Mouse (Mus musculus) liver, embryonic 14.5 days (tissue): ENCODE data around the gene Dhrs13. TPM values are rescaled to one million over a fixed set of nuclear protein-coding genes. Genes with fewer than 3 reads are reported as not detected.

Source experiments
- ATAC-seq: fragments of 200-750 bp; cut with Nextera tagmentation; 2 replicates; pipeline ENCODE4 v1.8.0; 2017; ENCODE audit warnings: moderate number of reproducible peaks, mild to moderate bottlenecking, moderate library complexity; ENCODE audit not compliant: insufficient read depth
- DNase-seq, 3 experiments: peaks; one replicate each; pipeline ENCODE4 v3.0.0-alpha.2; 2012 to 2013; ENCODE audit warnings: low read depth in 3 of 3, low spot score in 3 of 3
- H3K27ac ChIP-seq: fragments of 300-500 bp; sonication (generic); 2 replicates; pipeline ENCODE4 v1.5.1; 2014; ENCODE audit warnings: moderate library complexity, mild to moderate bottlenecking, control low read depth, inconsistent platforms
- H3K27me3 ChIP-seq: fragments of 300-500 bp; sonication (generic); 2 replicates; pipeline ENCODE4 v1.6.1; 2014; ENCODE audit warnings: mild to moderate bottlenecking, low read length, moderate library complexity; ENCODE audit not compliant: control insufficient read depth, insufficient read depth
- H3K36me3 ChIP-seq: fragments of 300-500 bp; sonication (generic); replicated peaks from 2 replicates; pipeline ENCODE4 v1.6.1; 2014; ENCODE audit warnings: low read depth; ENCODE audit not compliant: control insufficient read depth, insufficient read depth
- H3K4me1 ChIP-seq, 2 experiments: fragments of 200-500 bp in 1 of 2; fragments of 300-500 bp in 1 of 2; sonication (generic) in 1 of 2; replicated peaks; 2 replicates each; pipeline ENCODE4 v1.6.1; 2012 to 2014; ENCODE audit warnings: antibody characterized with exemption in 1 of 2, inconsistent platforms in 1 of 2, low read length in 1 of 2; ENCODE audit not compliant: control insufficient read depth in 2 of 2, insufficient read depth in 2 of 2
- H3K4me2 ChIP-seq: fragments of 300-500 bp; sonication (generic); 2 replicates; pipeline ENCODE4 v1.6.1; 2014; ENCODE audit warnings: low read depth, mild to moderate bottlenecking, control low read depth, moderate library complexity
- H3K4me3 ChIP-seq, 2 experiments: fragments of 200-500 bp in 1 of 2; fragments of 300-500 bp in 1 of 2; sonication (generic) in 1 of 2; 2 replicates each; pipeline ENCODE4 v1.5.1; 2012 to 2014; ENCODE audit warnings: low read depth in 2 of 2, low read length in 2 of 2, mild to moderate bottlenecking in 2 of 2, control low read depth in 1 of 2, inconsistent platforms in 1 of 2, moderate library complexity in 1 of 2; ENCODE audit not compliant: insufficient read depth in 1 of 2
- H3K9ac ChIP-seq: fragments of 300-500 bp; sonication (generic); replicated peaks from 2 replicates; pipeline ENCODE4 v1.6.1; 2014; ENCODE audit warnings: mild to moderate bottlenecking, control low read depth, moderate library complexity
- H3K9me3 ChIP-seq: fragments of 300-500 bp; sonication (generic); 2 replicates; pipeline ENCODE4 v1.6.1; 2016; ENCODE audit warnings: low read length, mixed read lengths; ENCODE audit not compliant: control insufficient read depth
- CTCF ChIP-seq: IDR thresholded peaks from 2 replicates; pipeline ENCODE4 v1.5.1; 2016; ENCODE audit warnings: antibody characterized with exemption, low read depth, control low read depth
- EP300 ChIP-seq: IDR thresholded peaks from 2 replicates; pipeline ENCODE4 v1.6.1; 2016; ENCODE audit warnings: antibody characterized with exemption, low read depth
- WGBS: fragments of 180-500 bp; shearing (Covaris S2); extraction: QIAGEN DNeasy Blood & Tissue Kit; methylation state at CpG from one replicate; pipeline ENCODE4 v1.1.7; 2014; ENCODE audit not compliant: insufficient replicate concordance; 5-methylcytosine and 5-hydroxymethylcytosine counted together
- polyA plus RNA-seq, 2 experiments: library from polyadenylated mRNA; depleted of rRNA in 1 of 2; stranded (reverse) in 1 of 2; unstranded in 1 of 2; fragments of >200 nt; fragmentation: Nextera tagmentation in 1 of 2; extraction: Ambion mirVana in 1 of 2; gene quantifications; 2 replicates each; pipeline versions ENCODE4 v1.2.1 to v1.2.3; 2012 to 2014

Dhrs13 gene
- polyA plus RNA-seq, 2 experiments, result 8.6 to 17.8 TPM

DNA sequence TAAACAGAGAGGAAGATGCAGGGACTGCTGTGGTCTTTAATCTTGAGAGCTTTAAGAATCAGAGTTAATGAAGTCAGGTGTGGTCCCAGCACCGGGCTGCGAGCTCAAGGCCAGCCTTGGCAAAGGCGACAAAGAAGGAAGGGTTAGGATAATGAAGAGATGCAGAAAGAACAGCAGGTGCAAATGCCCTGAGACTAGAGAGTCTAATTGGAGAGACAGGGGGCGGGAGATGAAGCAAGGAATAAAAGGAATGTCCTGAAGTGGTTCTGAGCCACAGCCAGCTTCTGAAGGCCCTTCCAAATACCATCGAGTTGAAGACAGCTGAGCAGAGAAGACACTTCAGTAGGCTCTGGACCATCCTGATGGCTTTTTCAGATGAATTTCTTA is 722 bp downstream of the Dhrs13 start:
- Histone ChIP-seq H3K4me3 (peak overlapping the region; percentile 70 to 82), H3K36me3 (peaks cover 29% of the 10 kb centered on the region), H3K9me3 (no peaks in the 10 kb centered on the region), H3K9ac (peak overlapping the region; percentile 67), H3K27me3 (no peaks in the 10 kb centered on the region), H3K27ac (peak overlapping the region; percentile 39; the same call in 1 of the 2 replicates), H3K4me1 (peaks cover 19 to 20% of the 10 kb centered on the region in 2 experiments), H3K4me2 (peak overlapping the region; percentile 81)
- no peak for TF ChIP-seq EP300
- no peak for TF ChIP-seq CTCF
- no peak for ATAC-seq
- WGBS, result 14% methylated on average over 5 of the region's 5 CpGs
- DNase-seq, result no peak

DNA sequence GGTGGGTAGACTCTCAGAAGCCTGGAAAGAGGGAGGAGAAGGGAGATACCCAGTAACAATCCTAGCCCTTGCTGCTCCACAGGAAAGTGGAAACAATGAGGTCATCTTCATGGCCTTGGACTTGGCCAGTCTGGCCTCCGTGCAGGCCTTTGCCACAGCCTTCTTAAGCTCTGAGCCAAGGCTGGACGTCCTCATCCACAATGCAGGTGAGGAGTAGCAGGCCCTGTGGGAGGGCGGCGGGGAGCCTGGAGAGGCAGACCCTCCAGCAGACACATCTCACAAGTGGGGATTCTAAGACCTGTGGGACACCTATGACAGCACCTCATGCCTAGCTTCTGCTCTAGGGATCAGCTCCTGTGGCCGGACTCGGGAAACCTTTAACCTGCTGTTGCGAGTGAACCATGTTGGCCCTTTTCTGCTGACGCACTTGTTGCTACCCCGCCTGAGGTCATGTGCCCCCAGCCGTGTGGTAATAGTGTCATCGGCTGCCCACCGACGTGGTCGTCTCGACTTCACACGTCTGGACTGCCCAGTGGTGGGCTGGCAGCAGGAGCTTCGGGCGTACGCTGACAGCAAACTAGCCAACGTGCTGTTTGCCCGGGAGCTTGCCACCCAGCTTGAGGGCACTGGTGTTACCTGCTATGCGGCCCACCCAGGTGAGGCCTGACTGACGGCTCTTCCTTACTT is 2.0 kb downstream of the Dhrs13 start:
- ATAC-seq, result no peak
- Histone ChIP-seq H3K36me3 (peaks cover 18% of the 10 kb centered on the region), H3K4me1 (peaks cover 24 to 25% of the 10 kb centered on the region in 2 experiments), H3K9me3 (no peaks in the 10 kb centered on the region), H3K27ac (no peak overlapping the region), H3K27me3 (no peaks in the 10 kb centered on the region), H3K4me3 (peak overlapping the region; percentile 7 to 70; a peak in 3 of 4 replicates), H3K9ac (peak overlapping the region; percentile 5; the same call in 1 of the 2 replicates), H3K4me2 (peak overlapping the region; percentile 81)
- TF ChIP-seq EP300 (no peak), CTCF (no peak)
- 85% methylated on average over 23 of the region's 23 CpGs for WGBS
- DNase-seq, result no peak

DNA sequence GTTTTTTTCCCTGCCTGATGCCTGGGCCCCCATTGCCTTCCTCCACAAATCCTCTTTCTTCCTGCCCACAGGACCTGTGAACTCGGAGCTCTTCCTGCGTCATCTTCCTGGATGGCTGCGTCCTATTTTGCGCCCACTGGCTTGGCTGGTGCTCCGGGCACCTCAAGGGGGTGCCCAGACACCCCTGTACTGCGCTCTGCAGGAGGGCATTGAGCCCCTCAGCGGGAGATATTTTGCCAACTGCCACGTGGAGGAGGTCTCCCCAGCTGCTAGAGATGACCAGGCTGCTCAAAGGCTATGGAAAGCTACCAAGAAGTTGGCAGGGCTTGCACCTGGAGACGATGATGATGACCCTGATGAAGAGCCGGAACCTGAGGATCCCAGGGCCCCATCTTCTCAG is 4.7 kb downstream of the Dhrs13 start:
- Histone ChIP-seq H3K27me3 (no peaks in the 10 kb centered on the region), H3K36me3 (peaks cover 20% of the 10 kb centered on the region), H3K4me2 (peak overlapping the region; percentile 78), H3K27ac (no peak overlapping the region), H3K4me3 (peak overlapping the region in 1 of 2 experiments; percentile 67; a peak in 1 of 4 replicates), H3K4me1 (peaks cover 16 to 17% of the 10 kb centered on the region in 2 experiments), H3K9ac (no peak overlapping the region), H3K9me3 (no peaks in the 10 kb centered on the region)
- no peak for DNase-seq
- no peak for TF ChIP-seq EP300
- 83% methylated on average over 10 of the region's 10 CpGs for WGBS
- ATAC-seq, result no peak

GRCm38 (mm10) chr11:78037831-78038752 is 6.0 kb downstream of the Dhrs13 start, which contains the start of gene Flot2:
Flot2 (plus strand) TSS chr11:78037931.
- TF ChIP-seq EP300 (no peak), CTCF (no peak)
- peak; percentile 81 for ATAC-seq
- H3K9ac ChIP-seq, result peak within 1 kb of the TSS; percentile 72
- peak within 1 kb of the TSS; percentile 62 for H3K27ac ChIP-seq
- H3K4me1 ChIP-seq, result peaks cover 12 to 15% of the 10 kb centered on the region in 2 experiments
- peak in 2 of 3 experiments; percentile 42 to 45 for DNase-seq
- peak within 1 kb of the TSS; percentile 67 to 79 for H3K4me3 ChIP-seq
- WGBS, result 2% methylated on average over 48 of the region's 55 CpGs
- H3K9me3 ChIP-seq, result no peaks in the 10 kb centered on the region
- no peaks in the 10 kb centered on the region for H3K27me3 ChIP-seq
- H3K4me2 ChIP-seq, result peak within 1 kb of the TSS; percentile 78
- peaks cover 20% of the 10 kb centered on the region for H3K36me3 ChIP-seq

- H3K9ac ChIP-seq, result no peak overlapping the region
- no peaks in the 10 kb centered on the region for H3K9me3 ChIP-seq
- peaks cover 9% of the 10 kb centered on the region for H3K36me3 ChIP-seq
- no peak for DNase-seq
- peaks cover 11 to 14% of the 10 kb centered on the region in 2 experiments; a peak in 3 of 4 replicates for H3K4me1 ChIP-seq
- H3K27me3 ChIP-seq, result no peaks in the 10 kb centered on the region
- H3K4me3 ChIP-seq, result no peak overlapping the region
- no peak overlapping the region for H3K4me2 ChIP-seq
- no peak overlapping the region for H3K27ac ChIP-seq
- WGBS, result 56% methylated on average over 2 of the region's 2 CpGs
- TF ChIP-seq CTCF (peak; percentile 32; the same call in 1 of the 2 replicates), EP300 (no peak)
- no peak for ATAC-seq
Observed at GRCm38 (mm10) chr11:78040878-78041277, 8.8 kb downstream of the Dhrs13 start.
